Mouse (Mus musculus) hindlimb bud, embryonic 11.5 days (tissue): ENCODE measurements around the gene Trp53i13.
A peak's percentile ranks its signal among the peaks of the same experiment; 100 is the strongest.

ENCODE experiments used
- DNase-seq: peaks from one replicate; pipeline ENCODE4 v3.0.0-alpha.2; 2012; ENCODE audit warnings: low read depth, low spot score; ENCODE audit errors: extremely low spot score

Gene Trp53i13

GRCm38 (mm10) chr11:77508068-77509021 is 7.4 kb downstream of the Trp53i13 start:
- DNase-seq, result no peak

GRCm38 (mm10) chr11:77507426-77507825 is 8.4 kb downstream of the Trp53i13 start:
- no peak for DNase-seq

- DNase-seq, result no peak
Measured at GRCm38 (mm10) chr11:77506941-77507340, 8.8 kb downstream of the Trp53i13 start.

- DNase-seq, result no peak
Measured at GRCm38 (mm10) chr11:77506273-77506672, 9.5 kb downstream of the Trp53i13 start.

GRCm38 (mm10) chr11:77505291-77505980 is 10.3 kb downstream of the Trp53i13 start:
- DNase-seq, result no peak

GRCm38 (mm10) chr11:77504377-77504776 is 11.4 kb downstream of the Trp53i13 start:
- no peak for DNase-seq

- DNase-seq, result no peak
Measured at GRCm38 (mm10) chr11:77503511-77503910, 12.3 kb downstream of the Trp53i13 start.

- no peak for DNase-seq
Measured at GRCm38 (mm10) chr11:77502481-77502880, 13.3 kb downstream of the Trp53i13 start.

- no peak for DNase-seq
Measured at GRCm38 (mm10) chr11:77501971-77502370, 13.8 kb downstream of the Trp53i13 start.

GRCm38 (mm10) chr11:77501392-77501791 is 14.4 kb downstream of the Trp53i13 start:
- no peak for DNase-seq

GRCm38 (mm10) chr11:77500361-77501325 is 15.1 kb downstream of the Trp53i13 start:
- no peak for DNase-seq

GRCm38 (mm10) chr11:77499354-77499753 is 16.4 kb downstream of the Trp53i13 start:
- no peak for DNase-seq

GRCm38 (mm10) chr11:77498261-77499139 is 17.3 kb downstream of the Trp53i13 start:
- no peak for DNase-seq

- no peak for DNase-seq
Measured at GRCm38 (mm10) chr11:77497851-77498250, 17.9 kb downstream of the Trp53i13 start.

GRCm38 (mm10) chr11:77497341-77497756 is 18.4 kb downstream of the Trp53i13 start:
- DNase-seq, result peak; percentile 73

- no peak for DNase-seq
Measured at GRCm38 (mm10) chr11:77495507-77495906, 20.3 kb downstream of the Trp53i13 start.

GRCm38 (mm10) chr11:77494782-77495181 is 21.0 kb downstream of the Trp53i13 start:
- no peak for DNase-seq

GRCm38 (mm10) chr11:77494344-77494676 is 21.5 kb downstream of the Trp53i13 start:
- DNase-seq, result no peak

GRCm38 (mm10) chr11:77493512-77494343 is 22.1 kb downstream of the Trp53i13 start, which contains the start of gene Git1:
Gene Git1 (plus strand): TSS chr11:77493562.
- no peak for DNase-seq
